Mouse (Mus musculus) heart, embryonic 12.5 days (tissue): ENCODE results near the gene Mertk. TPM values are rescaled to one million over a fixed set of nuclear protein-coding genes. Genes with fewer than 3 reads are reported as not detected.

Source experiments
- polyA plus RNA-seq: library from polyadenylated mRNA; unstranded; fragments of >200 nt; fragmentation: Nextera tagmentation; extraction: Ambion mirVana; gene quantifications from 2 replicates; pipeline ENCODE4 v1.2.1, GENCODE M21; 2016

Gene Mertk
- polyA plus RNA-seq, 1 experiment from 2014 or later, result 6.0 TPM

Other genes starting within 250 kb of the Mertk start
- gene Spdye4c, start 107.7 kb upstream of the Mertk start, polyA plus RNA-seq, result not detected in 2 replicates
- gene Anapc1, start 11.6 kb upstream of the Mertk start, polyA plus RNA-seq, result 58.9 and 63.6 TPM in 2 replicates
- gene Tmem87b, start 119.2 kb downstream of the Mertk start, polyA plus RNA-seq, result 26.7 and 29.7 TPM in 2 replicates
- 1.0 and 1.5 TPM in 2 replicates for gene Fbln7, start 164.0 kb downstream of the Mertk start, polyA plus RNA-seq
- 7.2 and 7.5 TPM in 2 replicates for gene Zc3h8, start 245.1 kb downstream of the Mertk start, polyA plus RNA-seq